Mouse (Mus musculus) heart, embryonic 16.5 days (tissue): ENCODE results near the gene 1700017N19Rik. TPM values are rescaled to one million over a fixed set of nuclear protein-coding genes. Genes with fewer than 3 reads are reported as not detected.

Experiments used
- ATAC-seq: fragments of 200-750 bp; cut with Nextera tagmentation; replicated peaks from 2 replicates; pipeline ENCODE4 v1.8.0; 2017; ENCODE audit warnings: moderate number of reproducible peaks; ENCODE audit not compliant: insufficient read depth, low FRiP score; ENCODE audit errors: extremely low read depth
- H3K27ac ChIP-seq: fragments of 300-500 bp; sonication (generic); 2 replicates; pipeline ENCODE4 v1.5.1; 2014; ENCODE audit warnings: mild to moderate bottlenecking, low read length, control low read depth, moderate library complexity
- H3K27me3 ChIP-seq: fragments of 300-500 bp; sonication (generic); 2 replicates; pipeline ENCODE4 v1.6.1; 2014; ENCODE audit warnings: low read length, mixed read lengths; ENCODE audit not compliant: control insufficient read depth, insufficient read depth
- H3K36me3 ChIP-seq: fragments of 300-500 bp; sonication (generic); 2 replicates; pipeline ENCODE4 v1.6.1; 2014; ENCODE audit not compliant: control insufficient read depth, insufficient read depth
- H3K4me1 ChIP-seq: fragments of 300-500 bp; sonication (generic); 2 replicates; pipeline ENCODE4 v1.6.1; 2014; ENCODE audit warnings: low read length, mixed read lengths; ENCODE audit not compliant: control insufficient read depth, insufficient read depth
- H3K4me2 ChIP-seq: fragments of 300-500 bp; sonication (generic); 2 replicates; pipeline ENCODE4 v1.6.1; 2014; ENCODE audit warnings: low read depth, mild to moderate bottlenecking, control low read depth, low read length
- H3K4me3 ChIP-seq: fragments of 300-500 bp; sonication (generic); 2 replicates; pipeline ENCODE4 v1.5.1; 2014; ENCODE audit warnings: mild to moderate bottlenecking, control low read depth, low read length
- H3K9ac ChIP-seq: fragments of 300-500 bp; sonication (generic); 2 replicates; pipeline ENCODE4 v1.6.1; 2014; ENCODE audit warnings: low read length, control low read depth
- H3K9me3 ChIP-seq: fragments of 300-500 bp; sonication (generic); replicated peaks from 2 replicates; pipeline ENCODE4 v1.6.1; 2016; ENCODE audit warnings: low read length; ENCODE audit not compliant: control insufficient read depth
- WGBS: fragments of 180-500 bp; shearing (Covaris S2); extraction: QIAGEN DNeasy Blood & Tissue Kit; methylation state at CpG from one replicate; pipeline ENCODE4 v1.1.7; 2014; 5-methylcytosine and 5-hydroxymethylcytosine counted together
- polyA plus RNA-seq: library from polyadenylated mRNA; unstranded; fragments of >200 nt; fragmentation: Nextera tagmentation; extraction: Ambion mirVana; gene quantifications from 2 replicates; pipeline ENCODE4 v1.2.1, GENCODE M21; 2015

Gene 1700017N19Rik
- polyA plus RNA-seq, 1 experiment from 2014 or later = not detected

- Histone ChIP-seq H3K36me3 (no peaks in the 10 kb centered on the region), H3K27me3 (no peaks in the 10 kb centered on the region), H3K9ac (no peak overlapping the region), H3K4me2 (no peak overlapping the region), H3K4me1 (no peaks in the 10 kb centered on the region), H3K9me3 (0 out of 2 replicates have a peak, but pooled peaks cover 3% of the 10 kb centered on the region), H3K27ac (no peak overlapping the region), H3K4me3 (no peak overlapping the region)
- no peak for ATAC-seq
- 67% methylated on average over 3 of the region's 3 CpGs for WGBS
Measured at GRCm38 (mm10) chr10:100642887-100643286, 52.6 kb downstream of the 1700017N19Rik start.

GRCm38 (mm10) chr10:100645331-100645935 lies 55.1 kb downstream of the 1700017N19Rik start:
- 71% methylated on average over 4 of the region's 4 CpGs for WGBS
- no peak overlapping the region for H3K27ac ChIP-seq
- H3K4me3 ChIP-seq = no peak overlapping the region
- no peak overlapping the region for H3K4me2 ChIP-seq
- no peak for ATAC-seq
- H3K9ac ChIP-seq = no peak overlapping the region
- no peaks in the 10 kb centered on the region for H3K36me3 ChIP-seq
- H3K9me3 ChIP-seq = 0 out of 2 replicates have a peak, but pooled peaks cover 3% of the 10 kb centered on the region
- no peaks in the 10 kb centered on the region for H3K27me3 ChIP-seq
- no peaks in the 10 kb centered on the region for H3K4me1 ChIP-seq

- H3K4me2 ChIP-seq = no peak overlapping the region
- no peaks in the 10 kb centered on the region for H3K27me3 ChIP-seq
- H3K9me3 ChIP-seq = no peaks in the 10 kb centered on the region
- no peaks in the 10 kb centered on the region for H3K36me3 ChIP-seq
- H3K27ac ChIP-seq = no peak overlapping the region
- H3K4me3 ChIP-seq = no peak overlapping the region
- ATAC-seq = no peak
- no peak overlapping the region for H3K9ac ChIP-seq
- H3K4me1 ChIP-seq = no peaks in the 10 kb centered on the region
Measured at GRCm38 (mm10) chr10:100654183-100654582, 63.9 kb downstream of the 1700017N19Rik start.

GRCm38 (mm10) chr10:100661970-100662590 lies 71.8 kb downstream of the 1700017N19Rik start:
- H3K9ac ChIP-seq = no peak overlapping the region
- WGBS = 69% methylated on average over 2 of the region's 2 CpGs
- no peaks in the 10 kb centered on the region for H3K9me3 ChIP-seq
- no peak overlapping the region for H3K27ac ChIP-seq
- no peak for ATAC-seq
- no peak overlapping the region for H3K4me2 ChIP-seq
- H3K4me3 ChIP-seq = no peak overlapping the region
- no peaks in the 10 kb centered on the region for H3K4me1 ChIP-seq
- H3K27me3 ChIP-seq = no peaks in the 10 kb centered on the region
- no peaks in the 10 kb centered on the region for H3K36me3 ChIP-seq

Other genes starting within 250 kb of the 1700017N19Rik start
- not detected in 2 replicates for gene Gm4302, start 249.6 kb upstream of the 1700017N19Rik start, polyA plus RNA-seq
- gene Gm4303, start 244.5 kb upstream of the 1700017N19Rik start, polyA plus RNA-seq = not detected in 2 replicates
- gene Gm4305, start 239.4 kb upstream of the 1700017N19Rik start, polyA plus RNA-seq = not detected in 2 replicates
- gene Gm4307, start 229.1 kb upstream of the 1700017N19Rik start, polyA plus RNA-seq = not detected in 2 replicates
- not detected in 2 replicates for gene Gm4312, start 207.9 kb upstream of the 1700017N19Rik start, polyA plus RNA-seq
- gene Tmtc3, start 103.1 kb upstream of the 1700017N19Rik start, polyA plus RNA-seq = 12.5 and 13.2 TPM in 2 replicates
- 2.4 and 2.8 TPM in 2 replicates for gene Cep290, start 102.9 kb upstream of the 1700017N19Rik start, polyA plus RNA-seq
- gene 4930430F08Rik, start 61 bp upstream of the 1700017N19Rik start, polyA plus RNA-seq = 7.4 and 7.8 TPM in 2 replicates